Mouse (Mus musculus): ENCODE measurements at regions not wholly inside any gene's neighbourhood (a gene's known extent, or its start where the extent isn't known, plus 50 kb on each side); places are given as distances from the start of the nearest gene placed in this dataset.

- in situ Hi-C loops (cut with MboI) = no loop called here
Measured at GRCm38 (mm10) chr7:136665901-136666300, 228.5 kb upstream of the Mgmt start.

- in situ Hi-C loops (cut with MboI) = no loop called here
Measured at GRCm38 (mm10) chr7:136666707-136667106, 227.7 kb upstream of the Mgmt start.

GRCm38 (mm10) chr7:136670675-136671074 is 223.7 kb upstream of the Mgmt start:
- in situ Hi-C loops (cut with MboI) = no loop called here

- in situ Hi-C loops (cut with MboI) = no loop called here
Measured at GRCm38 (mm10) chr7:136674159-136674558, 220.3 kb upstream of the Mgmt start.

GRCm38 (mm10) chr7:136675041-136675440 is 219.4 kb upstream of the Mgmt start:
- in situ Hi-C loops (cut with MboI) = no loop called here

- in situ Hi-C loops (cut with MboI) = no loop called here
Measured at GRCm38 (mm10) chr7:136676104-136676503, 218.3 kb upstream of the Mgmt start.

- in situ Hi-C loops (cut with MboI) = no loop called here
Measured at GRCm38 (mm10) chr7:136676987-136677545, 217.3 kb upstream of the Mgmt start.

GRCm38 (mm10) chr7:136689579-136689978 is 204.8 kb upstream of the Mgmt start:
- in situ Hi-C loops (cut with MboI) = no loop called here

- in situ Hi-C loops (cut with MboI) = no loop called here
Measured at GRCm38 (mm10) chr7:136706246-136706645, 188.2 kb upstream of the Mgmt start.

GRCm38 (mm10) chr7:136707200-136708003 is 187.0 kb upstream of the Mgmt start:
- in situ Hi-C loops (cut with MboI) = no loop called here

GRCm38 (mm10) chr7:136708004-136708435 is 186.4 kb upstream of the Mgmt start:
- in situ Hi-C loops (cut with MboI) = no loop called here

- in situ Hi-C loops (cut with MboI) = no loop called here
Measured at GRCm38 (mm10) chr7:136710653-136711052, 183.8 kb upstream of the Mgmt start.

GRCm38 (mm10) chr7:136712962-136713640 is 181.3 kb upstream of the Mgmt start:
- in situ Hi-C loops (cut with MboI) = no loop called here

GRCm38 (mm10) chr7:136727628-136728402 is 166.6 kb upstream of the Mgmt start:
- in situ Hi-C loops (cut with MboI) = no loop called here

GRCm38 (mm10) chr7:136742171-136742570 is 152.2 kb upstream of the Mgmt start:
- in situ Hi-C loops (cut with MboI) = no loop called here

GRCm38 (mm10) chr7:136745412-136745811 is 149.0 kb upstream of the Mgmt start:
- in situ Hi-C loops (cut with MboI) = no loop called here

GRCm38 (mm10) chr7:136751477-136751876 is 142.9 kb upstream of the Mgmt start:
- in situ Hi-C loops (cut with MboI) = no loop called here

GRCm38 (mm10) chr7:136754821-136755220 is 139.6 kb upstream of the Mgmt start:
- in situ Hi-C loops (cut with MboI) = no loop called here

- in situ Hi-C loops (cut with MboI) = no loop called here
Measured at GRCm38 (mm10) chr7:136765026-136765425, 129.4 kb upstream of the Mgmt start.

GRCm38 (mm10) chr7:136767231-136767630 is 127.2 kb upstream of the Mgmt start:
- in situ Hi-C loops (cut with MboI) = no loop called here

- in situ Hi-C loops (cut with MboI) = no loop called here
Measured at GRCm38 (mm10) chr7:136780708-136781107, 113.7 kb upstream of the Mgmt start.

GRCm38 (mm10) chr7:136791162-136791561 is 103.3 kb upstream of the Mgmt start:
- in situ Hi-C loops (cut with MboI) = no loop called here
